Mouse (Mus musculus) kidney, embryonic 14.5 days (tissue): ENCODE results near the gene Sptlc2. TPM values are rescaled to one million over a fixed set of nuclear protein-coding genes. Genes with fewer than 3 reads are reported as not detected.

Experiments used
- ATAC-seq: fragments of 200-750 bp; cut with Nextera tagmentation; 2 replicates; pipeline ENCODE4 v1.8.0; 2017; ENCODE audit warnings: moderate number of reproducible peaks, mild to moderate bottlenecking, moderate TSS enrichment, moderate library complexity; ENCODE audit not compliant: low FRiP score, low TSS enrichment
- H3K27ac ChIP-seq: fragments of 300-500 bp; sonication (generic); 2 replicates; pipeline ENCODE4 v1.5.1; 2014; ENCODE audit warnings: low read depth, mild to moderate bottlenecking, low read length, moderate library complexity, mixed read lengths
- H3K27me3 ChIP-seq: fragments of 300-500 bp; sonication (generic); 2 replicates; pipeline ENCODE4 v1.6.1; 2014; ENCODE audit warnings: mild to moderate bottlenecking, low read length; ENCODE audit not compliant: control insufficient read depth, insufficient read depth
- H3K36me3 ChIP-seq: fragments of 300-500 bp; sonication (generic); 2 replicates; pipeline ENCODE4 v1.6.1; 2014; ENCODE audit warnings: low read length, mixed read lengths; ENCODE audit not compliant: control insufficient read depth, insufficient read depth
- H3K4me1 ChIP-seq: fragments of 300-500 bp; sonication (generic); 2 replicates; pipeline ENCODE4 v1.6.1; 2014; ENCODE audit warnings: low read length, mixed read lengths; ENCODE audit not compliant: control insufficient read depth, insufficient read depth
- H3K4me2 ChIP-seq: fragments of 300-500 bp; sonication (generic); replicated peaks from 2 replicates; pipeline ENCODE4 v1.6.1; 2014; ENCODE audit warnings: low read depth, mild to moderate bottlenecking, low read length
- H3K4me3 ChIP-seq: fragments of 300-500 bp; sonication (generic); 2 replicates; pipeline ENCODE4 v1.5.1; 2014; ENCODE audit warnings: mild to moderate bottlenecking, low read length
- H3K9ac ChIP-seq: fragments of 300-500 bp; sonication (generic); 2 replicates; pipeline ENCODE4 v1.6.1; 2014; ENCODE audit warnings: low read depth, mild to moderate bottlenecking, low read length, moderate library complexity
- H3K9me3 ChIP-seq: fragments of 300-500 bp; sonication (generic); 2 replicates; pipeline ENCODE4 v1.6.1; 2016; ENCODE audit warnings: low read length; ENCODE audit not compliant: control insufficient read depth
- WGBS: fragments of 180-500 bp; shearing (Covaris S2); extraction: QIAGEN DNeasy Blood & Tissue Kit; methylation state at CpG from one replicate; pipeline ENCODE4 v1.1.7; 2014; 5-methylcytosine and 5-hydroxymethylcytosine counted together
- polyA plus RNA-seq: library from polyadenylated mRNA; unstranded; fragments of >200 nt; fragmentation: Nextera tagmentation; extraction: Ambion mirVana; gene quantifications from 2 replicates; pipeline ENCODE4 v1.2.1, GENCODE M21; 2014

The Sptlc2 gene
- polyA plus RNA-seq, 1 experiment from 2014 or later: 85.3 TPM

DNA sequence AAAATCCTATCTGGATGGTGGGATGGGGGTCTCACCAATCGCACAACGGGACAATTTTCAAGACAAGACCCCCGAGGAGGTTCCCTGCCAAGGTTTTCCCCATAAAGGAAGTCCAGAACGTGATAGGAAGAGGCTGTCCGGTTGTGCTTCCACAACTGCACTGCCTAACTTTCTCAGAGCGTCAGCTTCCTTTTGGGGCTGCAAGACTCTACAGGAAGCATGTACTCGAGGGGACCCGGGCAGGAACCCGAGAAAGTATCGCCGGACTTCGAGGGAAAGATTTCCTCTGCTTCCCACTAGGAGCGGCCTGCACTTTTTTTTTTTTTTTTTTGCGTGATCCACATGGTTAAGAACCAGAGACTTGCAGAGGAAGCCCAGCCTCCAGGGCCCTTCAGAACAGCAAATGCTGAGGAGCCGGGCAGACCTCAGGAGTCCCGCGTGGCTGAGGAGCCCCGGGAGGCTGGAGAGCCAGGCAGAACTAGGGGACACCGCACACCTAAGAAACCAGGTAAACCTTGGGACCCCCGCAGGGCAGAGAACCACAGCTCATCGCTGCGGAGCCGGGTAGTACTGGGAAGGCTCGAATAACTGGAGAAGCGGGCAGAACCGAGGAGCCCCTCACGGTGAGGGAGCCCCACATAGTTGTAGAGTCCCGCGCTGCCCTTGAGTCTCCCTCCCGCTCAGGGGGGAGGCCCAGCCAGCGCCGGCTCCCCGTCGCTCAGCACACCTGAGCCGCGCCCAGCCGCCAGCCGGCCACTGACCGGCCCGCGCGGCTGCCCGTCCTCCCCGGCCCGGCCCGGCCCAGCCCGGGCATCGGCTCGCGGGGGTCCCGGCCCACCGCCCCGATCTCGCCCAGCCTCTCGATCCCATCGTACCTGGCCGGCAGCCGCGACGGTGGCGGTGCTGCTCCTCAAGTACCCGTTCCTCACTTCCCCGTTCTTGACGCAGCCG lies 709 bp downstream of the Sptlc2 start:
- H3K9me3 ChIP-seq: no peaks in the 10 kb centered on the region
- H3K4me3 ChIP-seq: peak overlapping the region; percentile 98
- peak overlapping the region; percentile 96 for H3K9ac ChIP-seq
- no peaks in the 10 kb centered on the region for H3K27me3 ChIP-seq
- H3K27ac ChIP-seq: peak overlapping the region; percentile 79
- no peaks in the 10 kb centered on the region for H3K36me3 ChIP-seq
- under 1% methylated on average over 56 of the region's 65 CpGs for WGBS
- H3K4me2 ChIP-seq: peak overlapping the region; percentile 92
- ATAC-seq: peak; percentile 53
- H3K4me1 ChIP-seq: peaks cover 7% of the 10 kb centered on the region; the same call in 1 of the 2 replicates

DNA sequence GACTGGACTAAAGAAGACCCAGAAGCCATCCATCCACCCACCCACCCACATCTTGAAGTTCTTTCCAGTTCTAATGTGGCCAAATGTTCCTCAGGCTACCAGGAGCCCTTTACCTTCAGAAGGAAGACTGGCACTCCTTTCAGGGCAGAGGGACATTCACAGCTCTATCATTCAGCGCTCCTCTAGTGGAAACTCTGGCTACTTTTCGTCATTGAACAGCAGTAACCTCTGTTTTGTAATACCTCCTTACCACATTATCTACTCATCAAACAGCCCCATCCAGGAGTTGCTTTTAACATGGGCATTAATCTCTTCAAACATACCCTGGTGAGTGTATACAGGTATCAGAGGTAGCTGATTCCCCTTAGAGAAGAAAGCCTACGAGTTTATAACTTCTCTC lies 3.1 kb downstream of the Sptlc2 start:
- H3K36me3 ChIP-seq: no peaks in the 10 kb centered on the region
- no peak overlapping the region for H3K27ac ChIP-seq
- no peaks in the 10 kb centered on the region for H3K27me3 ChIP-seq
- H3K9ac ChIP-seq: no peak overlapping the region
- H3K4me3 ChIP-seq: no peak overlapping the region
- ATAC-seq: no peak
- no peaks in the 10 kb centered on the region for H3K9me3 ChIP-seq
- H3K4me1 ChIP-seq: peaks cover 7% of the 10 kb centered on the region; the same call in 1 of the 2 replicates
- no peak overlapping the region for H3K4me2 ChIP-seq
- WGBS: 94% methylated on average over 3 of the region's 3 CpGs

DNA sequence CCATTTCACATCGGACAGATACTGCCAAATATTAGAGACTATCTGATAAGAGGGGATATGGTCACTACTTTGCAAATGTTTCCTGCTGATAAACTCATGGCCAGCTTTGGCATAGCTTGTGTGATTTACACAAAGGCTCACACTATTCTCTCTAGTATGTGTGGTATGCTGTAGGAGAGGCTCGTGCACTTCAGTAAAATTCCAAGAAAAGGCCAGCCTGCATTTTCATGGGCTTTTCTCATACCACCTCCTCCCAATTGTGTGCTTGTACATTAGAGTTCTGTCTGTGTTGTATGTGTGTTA lies 6.8 kb downstream of the Sptlc2 start:
- H3K9ac ChIP-seq: no peak overlapping the region
- no peak overlapping the region for H3K4me2 ChIP-seq
- 57% methylated on average over 2 of the region's 2 CpGs for WGBS
- H3K27me3 ChIP-seq: no peaks in the 10 kb centered on the region
- no peak for ATAC-seq
- no peak overlapping the region for H3K4me3 ChIP-seq
- H3K4me1 ChIP-seq: no peaks in the 10 kb centered on the region
- no peaks in the 10 kb centered on the region for H3K36me3 ChIP-seq
- H3K27ac ChIP-seq: no peak overlapping the region
- no peaks in the 10 kb centered on the region for H3K9me3 ChIP-seq

DNA sequence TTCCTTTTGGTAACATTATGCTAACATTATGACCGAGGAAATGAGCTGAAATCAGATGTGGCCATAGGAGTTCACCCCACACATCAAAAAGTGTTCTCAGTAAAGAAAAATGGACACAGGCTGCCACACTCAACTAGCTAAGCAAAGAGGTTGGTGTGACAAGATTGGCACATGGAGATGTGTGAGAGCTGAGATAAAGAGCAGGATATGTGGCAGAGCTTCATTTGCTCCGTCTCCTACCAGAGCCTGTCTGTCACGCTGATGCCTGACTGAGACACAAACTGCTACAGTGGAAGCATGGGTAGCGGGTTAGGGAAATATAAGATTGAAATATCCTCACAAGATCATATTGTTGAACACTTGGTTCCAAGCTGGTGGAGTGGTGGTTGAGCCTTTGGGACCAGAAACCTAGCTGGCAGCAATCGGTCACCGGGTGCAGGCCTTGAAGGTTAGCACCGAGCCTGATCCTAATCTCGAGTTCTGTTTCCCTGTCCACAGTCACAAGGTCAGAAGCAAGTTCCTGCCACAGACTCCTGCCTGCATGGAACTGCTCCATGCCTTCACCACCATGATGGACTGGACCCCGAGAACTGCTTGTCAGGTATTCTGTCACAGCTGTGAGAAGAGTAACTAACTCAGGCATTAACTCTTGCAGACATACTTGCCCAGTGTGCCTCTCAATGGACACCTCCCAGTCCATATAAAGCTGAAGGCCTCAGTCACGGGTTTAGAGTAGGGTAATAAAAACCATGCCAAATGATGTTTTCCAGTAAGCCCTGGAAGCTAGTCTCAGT lies 7.4 kb downstream of the Sptlc2 start:
- Histone ChIP-seq H3K4me1 (no peaks in the 10 kb centered on the region), H3K27me3 (no peaks in the 10 kb centered on the region), H3K4me3 (no peak overlapping the region), H3K9me3 (no peaks in the 10 kb centered on the region), H3K36me3 (no peaks in the 10 kb centered on the region), H3K9ac (no peak overlapping the region), H3K27ac (no peak overlapping the region), H3K4me2 (no peak overlapping the region)
- no peak for ATAC-seq
- WGBS: 76% methylated on average over 10 of the region's 10 CpGs

DNA sequence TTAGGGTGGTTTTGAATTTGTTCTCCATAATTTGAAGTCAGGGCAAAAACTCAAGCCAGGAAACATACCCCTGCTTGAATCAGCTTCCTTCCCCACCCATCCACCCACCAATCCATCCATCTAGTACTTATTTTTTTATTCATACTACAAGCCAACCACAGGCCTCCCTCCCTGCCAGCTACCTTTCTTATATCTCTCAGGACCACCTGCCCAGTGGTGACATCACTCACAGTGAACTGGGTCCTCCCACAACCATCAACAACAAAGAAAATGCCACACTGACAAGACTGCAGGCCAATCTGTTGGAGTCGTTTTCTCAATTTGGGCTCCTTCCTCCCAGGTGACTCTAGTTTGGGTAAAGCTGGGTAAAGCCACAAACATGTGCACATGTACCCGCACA lies 8.7 kb downstream of the Sptlc2 start:
- H3K9me3 ChIP-seq: no peaks in the 10 kb centered on the region
- H3K4me1 ChIP-seq: no peaks in the 10 kb centered on the region
- 76% methylated on average over 2 of the region's 2 CpGs for WGBS
- H3K27me3 ChIP-seq: no peaks in the 10 kb centered on the region
- H3K4me2 ChIP-seq: no peak overlapping the region
- no peak for ATAC-seq
- H3K27ac ChIP-seq: no peak overlapping the region
- no peak overlapping the region for H3K9ac ChIP-seq
- no peaks in the 10 kb centered on the region for H3K36me3 ChIP-seq
- H3K4me3 ChIP-seq: no peak overlapping the region

DNA sequence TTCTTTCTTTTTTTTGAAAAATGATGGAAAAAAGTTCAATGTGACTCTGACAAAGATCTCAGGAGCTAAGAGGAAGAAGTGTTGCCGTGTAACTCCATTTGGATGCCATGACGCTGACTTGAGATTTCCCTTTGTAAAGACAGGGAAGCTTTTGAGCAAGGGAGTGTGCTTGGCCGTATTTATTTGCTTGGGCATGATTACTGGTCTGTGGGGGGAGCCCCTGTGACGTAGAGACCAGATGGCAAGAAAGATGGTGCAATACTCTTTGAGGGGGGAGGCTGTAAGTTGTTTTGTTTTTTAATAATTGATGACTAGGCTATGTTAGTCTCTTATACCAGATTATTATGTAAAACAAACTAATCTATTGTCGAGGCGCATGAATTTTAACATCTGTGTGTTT lies 14.0 kb downstream of the Sptlc2 start:
- Histone ChIP-seq H3K4me3 (no peak overlapping the region), H3K27ac (no peak overlapping the region), H3K36me3 (no peaks in the 10 kb centered on the region), H3K4me1 (0 out of 2 replicates have a peak, but pooled peaks cover 4% of the 10 kb centered on the region), H3K9ac (no peak overlapping the region), H3K4me2 (no peak overlapping the region), H3K9me3 (no peaks in the 10 kb centered on the region), H3K27me3 (no peaks in the 10 kb centered on the region)
- no peak for ATAC-seq
- WGBS: 89% methylated on average over 6 of the region's 6 CpGs

DNA sequence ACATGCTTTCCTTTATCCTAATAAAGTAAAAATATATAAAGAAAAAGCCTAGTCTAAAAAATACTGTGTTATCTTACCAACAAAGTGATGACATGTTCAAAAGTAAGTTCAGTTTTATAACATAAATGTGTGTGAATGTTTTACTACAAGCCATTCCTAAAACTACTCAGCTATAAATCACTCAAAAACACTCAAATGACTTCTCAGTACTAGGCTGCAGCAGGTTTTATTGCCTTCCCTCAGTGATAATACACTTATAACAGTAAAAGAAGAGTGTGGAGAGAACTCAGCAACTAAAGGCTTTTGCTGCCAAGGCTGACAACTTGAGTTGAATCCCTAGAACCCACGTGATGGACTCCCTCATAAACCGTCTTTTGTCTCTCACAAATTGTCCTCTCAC lies 18.8 kb downstream of the Sptlc2 start:
- Histone ChIP-seq H3K4me3 (no peak overlapping the region), H3K4me1 (peaks cover 7% of the 10 kb centered on the region; the same call in 1 of the 2 replicates), H3K9me3 (no peaks in the 10 kb centered on the region), H3K36me3 (peaks cover 14% of the 10 kb centered on the region), H3K27ac (no peak overlapping the region), H3K4me2 (no peak overlapping the region), H3K27me3 (no peaks in the 10 kb centered on the region), H3K9ac (no peak overlapping the region)
- WGBS: 33% methylated on average over 2 of the region's 2 CpGs
- 0 out of 2 replicates have a peak, but pooled peaks have one; percentile 55 for ATAC-seq

DNA sequence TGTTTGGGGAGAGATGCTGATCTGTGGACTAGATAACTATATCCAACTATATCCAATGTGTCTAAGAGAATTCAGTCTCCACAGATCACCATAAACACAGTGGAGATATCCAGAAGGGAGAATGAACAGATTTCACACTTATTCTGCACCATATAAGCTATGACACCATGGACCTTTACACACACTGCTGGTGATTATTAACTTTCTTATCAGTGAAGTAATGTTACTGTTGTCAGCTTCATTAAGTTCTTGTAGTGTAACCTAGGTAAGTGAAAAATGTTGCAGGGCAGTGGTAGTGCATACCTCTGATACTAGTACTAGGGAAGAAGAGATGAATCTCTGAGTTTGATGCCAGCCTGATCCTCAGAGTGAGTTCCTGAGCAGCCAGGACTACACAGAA lies 20.1 kb downstream of the Sptlc2 start:
- peaks cover 7% of the 10 kb centered on the region; the same call in 1 of the 2 replicates for H3K4me1 ChIP-seq
- no peak overlapping the region for H3K9ac ChIP-seq

DNA sequence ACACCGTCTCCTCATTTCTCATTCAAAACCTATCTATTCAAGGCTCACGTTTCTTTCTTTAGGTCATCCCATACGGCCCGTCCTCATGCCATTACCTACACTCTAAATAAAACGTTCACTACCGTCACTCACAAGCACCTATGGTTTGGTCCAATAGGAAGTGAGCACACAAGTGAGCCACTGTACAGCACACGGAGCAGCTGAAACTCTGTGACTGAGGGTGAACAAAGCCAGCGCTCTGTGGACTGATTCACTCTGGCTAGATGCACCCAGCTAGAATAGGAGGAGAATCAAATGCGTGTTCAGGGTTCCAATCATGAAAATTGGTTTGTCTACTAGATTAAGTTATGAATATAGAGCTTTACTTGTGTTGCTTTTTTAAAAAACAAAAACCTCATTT lies 22.5 kb downstream of the Sptlc2 start:
- Histone ChIP-seq H3K4me1 (peaks cover 7% of the 10 kb centered on the region; the same call in 1 of the 2 replicates), H3K36me3 (peaks cover 14% of the 10 kb centered on the region), H3K27ac (no peak overlapping the region), H3K27me3 (no peaks in the 10 kb centered on the region), H3K4me2 (no peak overlapping the region), H3K9ac (no peak overlapping the region), H3K9me3 (no peaks in the 10 kb centered on the region), H3K4me3 (no peak overlapping the region)
- WGBS: 88% methylated on average over 9 of the region's 9 CpGs
- no peak for ATAC-seq

More for the DNA sequence above, 20.1 kb downstream of the Sptlc2 start:
- Histone ChIP-seq H3K27me3 (no peaks in the 10 kb centered on the region), H3K4me3 (no peak overlapping the region), H3K9me3 (no peaks in the 10 kb centered on the region), H3K27ac (no peak overlapping the region), H3K4me2 (no peak overlapping the region), H3K36me3 (peaks cover 14% of the 10 kb centered on the region)
- ATAC-seq: no peak
